Mouse (Mus musculus) embryonic facial prominence, embryonic 11.5 days (tissue): ENCODE measurements around the gene St8sia2. TPM values are rescaled to one million over a fixed set of nuclear protein-coding genes. Genes with fewer than 3 reads are reported as not detected.

Experiments used
- ATAC-seq: fragments of 200-750 bp; cut with Nextera tagmentation; replicated peaks from 2 replicates; pipeline ENCODE4 v1.8.0; 2017; ENCODE audit warnings: low read depth; ENCODE audit not compliant: insufficient number of reproducible peaks, low FRiP score, low TSS enrichment
- DNase-seq: peaks from one replicate; pipeline ENCODE4 v3.0.0-alpha.2; 2015; ENCODE audit warnings: low spot score
- H3K27ac ChIP-seq: fragments of 300-500 bp; sonication (generic); replicated peaks from 2 replicates; pipeline ENCODE4 v1.5.1; 2014; ENCODE audit warnings: mild to moderate bottlenecking, low read depth, low read length, control low read depth
- H3K27me3 ChIP-seq: fragments of 300-500 bp; sonication (generic); 2 replicates; pipeline ENCODE4 v1.6.1; 2014; ENCODE audit warnings: mild to moderate bottlenecking, low read length, moderate library complexity, mixed read lengths; ENCODE audit not compliant: control insufficient read depth, insufficient read depth
- H3K36me3 ChIP-seq: fragments of 300-500 bp; sonication (generic); replicated peaks from 2 replicates; pipeline ENCODE4 v1.6.1; 2014; ENCODE audit warnings: low read depth, mild to moderate bottlenecking, low read length, moderate library complexity, mixed read lengths; ENCODE audit not compliant: control insufficient read depth, insufficient read depth
- H3K4me1 ChIP-seq: fragments of 300-500 bp; sonication (generic); 2 replicates; pipeline ENCODE4 v1.6.1; 2014; ENCODE audit warnings: low read length, mixed read lengths; ENCODE audit not compliant: control insufficient read depth, insufficient read depth
- H3K4me2 ChIP-seq: fragments of 300-500 bp; sonication (generic); 2 replicates; pipeline ENCODE4 v1.6.1; 2014; ENCODE audit warnings: low read depth, mild to moderate bottlenecking, control low read depth, low read length, moderate library complexity
- H3K4me3 ChIP-seq: fragments of 300-500 bp; sonication (generic); 2 replicates; pipeline ENCODE4 v1.5.1; 2014; ENCODE audit warnings: low read depth, low read length, control low read depth
- H3K9ac ChIP-seq: fragments of 300-500 bp; sonication (generic); replicated peaks from 2 replicates; pipeline ENCODE4 v1.6.1; 2014; ENCODE audit warnings: mild to moderate bottlenecking, control low read depth, low read length
- H3K9me3 ChIP-seq: fragments of 300-500 bp; sonication (generic); replicated peaks from 2 replicates; pipeline ENCODE4 v1.6.1; 2016; ENCODE audit warnings: mild to moderate bottlenecking, low read length, inconsistent platforms, mixed read lengths; ENCODE audit not compliant: control insufficient read depth
- WGBS: fragments of 180-500 bp; shearing (Covaris S2); extraction: QIAGEN DNeasy Blood & Tissue Kit; methylation state at CpG from one replicate; pipeline ENCODE4 v1.1.7; 2014; 5-methylcytosine and 5-hydroxymethylcytosine counted together
- polyA plus RNA-seq: library from polyadenylated mRNA; unstranded; fragments of >200 nt; fragmentation: Nextera tagmentation; extraction: Ambion mirVana; gene quantifications from 2 replicates; pipeline ENCODE4 v1.2.1, GENCODE M21; 2014

The St8sia2 gene
- polyA plus RNA-seq: 24.7 and 25.9 TPM in 2 replicates

GRCm38 (mm10) chr7:74013601-74014175 is at the start of gene St8sia2:
TSS of gene St8sia2 (minus strand) at chr7:74013690.
- peak within 1 kb of the TSS; percentile 89 for H3K4me3 ChIP-seq
- no peaks in the 10 kb centered on the region for H3K4me1 ChIP-seq
- H3K27me3 ChIP-seq: no peaks in the 10 kb centered on the region
- H3K36me3 ChIP-seq: no peaks in the 10 kb centered on the region
- no peaks in the 10 kb centered on the region for H3K9me3 ChIP-seq
- peak within 1 kb of the TSS; percentile 95 for H3K9ac ChIP-seq
- H3K27ac ChIP-seq: peak within 1 kb of the TSS; percentile 82
- peak within 1 kb of the TSS; percentile 83 for H3K4me2 ChIP-seq
- ATAC-seq: peak; percentile 91
- WGBS: 0% methylated on average over 37 of the region's 42 CpGs
- peak; percentile 81 for DNase-seq

- Histone ChIP-seq H3K4me1 (no peaks in the 10 kb centered on the region), H3K9me3 (no peaks in the 10 kb centered on the region), H3K4me3 (no peak overlapping the region), H3K27me3 (no peaks in the 10 kb centered on the region), H3K36me3 (no peaks in the 10 kb centered on the region), H3K9ac (no peak overlapping the region), H3K27ac (no peak overlapping the region), H3K4me2 (no peak overlapping the region)
- DNase-seq (no peak), ATAC-seq (no peak)
- 90% methylated on average over 6 of the region's 6 CpGs for WGBS
These were observed 47.6 kb upstream of the St8sia2 start for GRCm38 (mm10) chr7:74061076-74061475.

DNA sequence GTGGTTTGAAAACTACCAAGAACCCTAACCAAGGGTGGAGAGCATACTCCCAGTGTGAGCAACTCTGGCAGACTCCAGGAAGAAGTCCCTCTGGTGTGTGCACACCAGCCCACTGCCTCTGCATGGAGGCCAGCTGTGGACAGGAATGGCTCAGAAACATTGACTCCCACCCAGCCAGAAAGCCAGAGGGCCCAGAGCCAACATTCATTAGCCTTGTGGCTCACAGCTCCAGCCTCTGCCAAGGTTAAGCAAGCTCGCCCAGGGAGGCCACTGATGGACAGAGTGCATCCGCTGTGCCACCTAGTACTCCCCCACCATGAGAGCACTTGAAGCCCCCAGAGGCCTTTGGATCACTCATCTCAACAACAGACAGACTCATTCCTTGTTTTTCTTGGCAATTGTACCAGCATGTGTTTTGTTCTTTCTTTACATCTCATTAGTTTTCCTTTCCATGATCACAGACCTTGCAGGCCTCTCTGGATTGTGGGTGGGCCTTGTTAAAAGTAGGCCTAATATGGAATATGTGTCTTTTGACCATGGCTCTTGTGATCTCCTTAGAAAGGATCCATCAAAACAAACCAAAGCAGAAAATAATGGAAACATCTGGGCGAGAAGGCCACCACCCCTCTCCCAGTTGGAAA is 46.9 kb upstream of the St8sia2 start:
- no peaks in the 10 kb centered on the region for H3K9me3 ChIP-seq
- no peak overlapping the region for H3K27ac ChIP-seq
- no peak overlapping the region for H3K9ac ChIP-seq
- no peaks in the 10 kb centered on the region for H3K27me3 ChIP-seq
- H3K4me3 ChIP-seq: no peak overlapping the region
- ATAC-seq (no peak), DNase-seq (no peak)
- H3K4me2 ChIP-seq: no peak overlapping the region
- H3K4me1 ChIP-seq: no peaks in the 10 kb centered on the region
- H3K36me3 ChIP-seq: no peaks in the 10 kb centered on the region
- WGBS: 86% methylated on average over 3 of the region's 3 CpGs

GRCm38 (mm10) chr7:74059684-74060083 is 46.2 kb upstream of the St8sia2 start:
- Histone ChIP-seq H3K9me3 (no peaks in the 10 kb centered on the region), H3K27ac (no peak overlapping the region), H3K4me2 (no peak overlapping the region), H3K4me1 (no peaks in the 10 kb centered on the region), H3K4me3 (no peak overlapping the region), H3K9ac (no peak overlapping the region), H3K36me3 (no peaks in the 10 kb centered on the region), H3K27me3 (no peaks in the 10 kb centered on the region)
- no peak for DNase-seq
- no peak for ATAC-seq
- WGBS: 81% methylated on average over 3 of the region's 3 CpGs

- no peaks in the 10 kb centered on the region for H3K9me3 ChIP-seq
- no peaks in the 10 kb centered on the region for H3K4me1 ChIP-seq
- no peaks in the 10 kb centered on the region for H3K36me3 ChIP-seq
- DNase-seq (no peak), ATAC-seq (no peak)
- WGBS: 91% methylated on average over 3 of the region's 3 CpGs
- H3K9ac ChIP-seq: no peak overlapping the region
- no peak overlapping the region for H3K27ac ChIP-seq
- no peak overlapping the region for H3K4me3 ChIP-seq
- H3K27me3 ChIP-seq: no peaks in the 10 kb centered on the region
- H3K4me2 ChIP-seq: no peak overlapping the region
These were observed 42.3 kb upstream of the St8sia2 start for GRCm38 (mm10) chr7:74055753-74056152.

GRCm38 (mm10) chr7:74047591-74047990 is 34.1 kb upstream of the St8sia2 start:
- Histone ChIP-seq H3K27me3 (no peaks in the 10 kb centered on the region), H3K36me3 (no peaks in the 10 kb centered on the region), H3K4me3 (no peak overlapping the region), H3K4me1 (no peaks in the 10 kb centered on the region), H3K27ac (no peak overlapping the region), H3K4me2 (no peak overlapping the region), H3K9ac (no peak overlapping the region), H3K9me3 (no peaks in the 10 kb centered on the region)
- no peak for ATAC-seq
- DNase-seq: no peak
- 77% methylated on average over 2 of the region's 2 CpGs for WGBS

- ATAC-seq (no peak), DNase-seq (no peak)
- 72% methylated on average over 8 of the region's 8 CpGs for WGBS
- Histone ChIP-seq H3K27me3 (no peaks in the 10 kb centered on the region), H3K4me3 (no peak overlapping the region), H3K27ac (no peak overlapping the region), H3K4me2 (no peak overlapping the region), H3K4me1 (no peaks in the 10 kb centered on the region), H3K36me3 (no peaks in the 10 kb centered on the region), H3K9ac (no peak overlapping the region), H3K9me3 (no peaks in the 10 kb centered on the region)
These were observed 31.9 kb upstream of the St8sia2 start for GRCm38 (mm10) chr7:74045166-74045957.

- DNase-seq: no peak
These were observed 30.2 kb upstream of the St8sia2 start for GRCm38 (mm10) chr7:74043562-74044138.

More at GRCm38 (mm10) chr7:74043562-74044138, 30.2 kb upstream of the St8sia2 start:
- no peak overlapping the region for H3K4me2 ChIP-seq
- no peak for ATAC-seq
- 76% methylated on average over 13 of the region's 13 CpGs for WGBS
- no peak overlapping the region for H3K27ac ChIP-seq
- H3K4me3 ChIP-seq: no peak overlapping the region
- no peaks in the 10 kb centered on the region for H3K4me1 ChIP-seq
- H3K9ac ChIP-seq: no peak overlapping the region
- no peaks in the 10 kb centered on the region for H3K36me3 ChIP-seq
- H3K9me3 ChIP-seq: no peaks in the 10 kb centered on the region
- H3K27me3 ChIP-seq: no peaks in the 10 kb centered on the region
